Mouse (Mus musculus) hindbrain, embryonic 11.5 days (tissue): ENCODE data around the gene Klk4. TPM values are rescaled to one million over a fixed set of nuclear protein-coding genes. Genes with fewer than 3 reads are reported as not detected.

ENCODE experiments used
- ATAC-seq: fragments of 200-750 bp; cut with Nextera tagmentation; 2 replicates; pipeline ENCODE4 v1.8.0; 2017; ENCODE audit warnings: mild to moderate bottlenecking, moderate TSS enrichment, moderate library complexity; ENCODE audit not compliant: low FRiP score
- DNase-seq: peaks from one replicate; pipeline ENCODE4 v3.0.0-alpha.2; 2015; ENCODE audit warnings: low spot score
- H3K27ac ChIP-seq: fragments of 300-500 bp; sonication (generic); 2 replicates; pipeline ENCODE4 v1.5.1; 2014; ENCODE audit warnings: mild to moderate bottlenecking, low read depth, low read length
- H3K27me3 ChIP-seq: fragments of 300-500 bp; sonication (generic); 2 replicates; pipeline ENCODE4 v1.6.1; 2014; ENCODE audit warnings: mild to moderate bottlenecking, low read length, moderate library complexity, mixed read lengths; ENCODE audit not compliant: control insufficient read depth, insufficient read depth
- H3K36me3 ChIP-seq: fragments of 300-500 bp; sonication (generic); 2 replicates; pipeline ENCODE4 v1.6.1; 2014; ENCODE audit warnings: mild to moderate bottlenecking, low read length, moderate library complexity, mixed read lengths; ENCODE audit not compliant: control insufficient read depth, insufficient read depth
- H3K4me1 ChIP-seq: fragments of 300-500 bp; sonication (generic); replicated peaks from 2 replicates; pipeline ENCODE4 v1.6.1; 2014; ENCODE audit warnings: low read length, mixed read lengths; ENCODE audit not compliant: control insufficient read depth, insufficient read depth
- H3K4me2 ChIP-seq: fragments of 300-500 bp; sonication (generic); replicated peaks from 2 replicates; pipeline ENCODE4 v1.6.1; 2014; ENCODE audit warnings: mild to moderate bottlenecking, low read depth, low read length
- H3K4me3 ChIP-seq: fragments of 300-500 bp; sonication (generic); 2 replicates; pipeline ENCODE4 v1.5.1; 2014; ENCODE audit warnings: low read depth, low read length
- H3K9ac ChIP-seq: fragments of 300-500 bp; sonication (generic); 2 replicates; pipeline ENCODE4 v1.6.1; 2014; ENCODE audit warnings: low read depth, low read length
- H3K9me3 ChIP-seq: fragments of 300-500 bp; sonication (generic); 2 replicates; pipeline ENCODE4 v1.6.1; 2016; ENCODE audit warnings: low read length; ENCODE audit not compliant: control insufficient read depth
- WGBS: fragments of 180-500 bp; shearing (Covaris S2); extraction: QIAGEN DNeasy Blood & Tissue Kit; methylation state at CpG from one replicate; pipeline ENCODE4 v1.1.7; 2014; 5-methylcytosine and 5-hydroxymethylcytosine counted together
- polyA plus RNA-seq: library from polyadenylated mRNA; unstranded; fragments of >200 nt; fragmentation: Nextera tagmentation; extraction: Ambion mirVana; gene quantifications from 2 replicates; pipeline ENCODE4 v1.2.1, GENCODE M21; 2014

Gene Klk4
- polyA plus RNA-seq, 1 experiment from 2014 or later, result not detected

GRCm38 (mm10) chr7:43925985-43926384 is 45.0 kb downstream of the Klk4 start:
- Histone ChIP-seq H3K27me3 (no peaks in the 10 kb centered on the region), H3K9me3 (no peaks in the 10 kb centered on the region), H3K4me2 (no peak overlapping the region), H3K27ac (no peak overlapping the region), H3K4me3 (no peak overlapping the region), H3K9ac (no peak overlapping the region), H3K36me3 (no peaks in the 10 kb centered on the region), H3K4me1 (no peaks in the 10 kb centered on the region)
- peak; percentile 42 for DNase-seq
- no peak for ATAC-seq
- 69% methylated on average over 5 of the region's 5 CpGs for WGBS

GRCm38 (mm10) chr7:43928521-43928920 is 47.6 kb downstream of the Klk4 start:
- no peaks in the 10 kb centered on the region for H3K4me1 ChIP-seq
- H3K27me3 ChIP-seq, result no peaks in the 10 kb centered on the region
- DNase-seq (peak; percentile 32), ATAC-seq (no peak)
- no peaks in the 10 kb centered on the region for H3K36me3 ChIP-seq
- no peak overlapping the region for H3K27ac ChIP-seq
- H3K4me2 ChIP-seq, result no peak overlapping the region
- no peak overlapping the region for H3K4me3 ChIP-seq
- no peaks in the 10 kb centered on the region for H3K9me3 ChIP-seq
- no peak overlapping the region for H3K9ac ChIP-seq
- 43% methylated on average over 4 of the region's 4 CpGs for WGBS

GRCm38 (mm10) chr7:43932337-43932736 is 51.4 kb downstream of the Klk4 start:
- H3K27me3 ChIP-seq, result no peaks in the 10 kb centered on the region
- H3K9ac ChIP-seq, result no peak overlapping the region
- H3K4me3 ChIP-seq, result no peak overlapping the region
- H3K36me3 ChIP-seq, result no peaks in the 10 kb centered on the region
- no peak overlapping the region for H3K27ac ChIP-seq
- ATAC-seq (no peak), DNase-seq (no peak)
- H3K9me3 ChIP-seq, result no peaks in the 10 kb centered on the region
- H3K4me2 ChIP-seq, result no peak overlapping the region
- H3K4me1 ChIP-seq, result no peaks in the 10 kb centered on the region
- 60% methylated on average over 4 of the region's 4 CpGs for WGBS

GRCm38 (mm10) chr7:43933440-43933839 is 52.5 kb downstream of the Klk4 start, which contains the start of gene Klk15:
Klk15 (plus strand) TSS chr7:43933740.
- H3K4me3 ChIP-seq, result no peak within 1 kb of the TSS
- WGBS, result 90% methylated on average over 3 of the region's 3 CpGs
- no peaks in the 10 kb centered on the region for H3K36me3 ChIP-seq
- H3K9me3 ChIP-seq, result no peaks in the 10 kb centered on the region
- no peak for ATAC-seq
- H3K4me2 ChIP-seq, result no peak within 1 kb of the TSS
- no peak within 1 kb of the TSS for H3K27ac ChIP-seq
- H3K4me1 ChIP-seq, result no peaks in the 10 kb centered on the region
- H3K9ac ChIP-seq, result no peak within 1 kb of the TSS
- H3K27me3 ChIP-seq, result no peaks in the 10 kb centered on the region
- no peak for DNase-seq

- H3K27ac ChIP-seq, result no peak overlapping the region
- no peaks in the 10 kb centered on the region for H3K27me3 ChIP-seq
- H3K36me3 ChIP-seq, result no peaks in the 10 kb centered on the region
- no peaks in the 10 kb centered on the region for H3K4me1 ChIP-seq
- 68% methylated on average over 3 of the region's 3 CpGs for WGBS
- no peaks in the 10 kb centered on the region for H3K9me3 ChIP-seq
- no peak overlapping the region for H3K9ac ChIP-seq
- DNase-seq, result no peak
- no peak overlapping the region for H3K4me2 ChIP-seq
- no peak overlapping the region for H3K4me3 ChIP-seq
- no peak for ATAC-seq
Observed at GRCm38 (mm10) chr7:43934747-43935146, 53.8 kb downstream of the Klk4 start.

Other genes starting within 250 kb of the Klk4 start
- not detected in 2 replicates for gene Ceacam18, start 246.5 kb upstream of the Klk4 start, polyA plus RNA-seq
- gene Siglece, start 221.0 kb upstream of the Klk4 start, polyA plus RNA-seq, result 0.42 and 0.46 TPM in 2 replicates
- 9.0 and 9.7 TPM in 2 replicates for gene Ctu1, start 209.1 kb upstream of the Klk4 start, polyA plus RNA-seq
- not detected in 2 replicates for gene Klk14, start 190.7 kb upstream of the Klk4 start, polyA plus RNA-seq
- gene Klk13, start 168.6 kb upstream of the Klk4 start, polyA plus RNA-seq, result 0.13 TPM in 1 of 2 replicates, not detected in the other
- gene Klk12, start 112.3 kb upstream of the Klk4 start, polyA plus RNA-seq, result not detected in 2 replicates
- 0.14 TPM in 1 of 2 replicates, not detected in the other for gene Klk11, start 106.6 kb upstream of the Klk4 start, polyA plus RNA-seq
- gene Klk10, start 100.1 kb upstream of the Klk4 start, polyA plus RNA-seq, result 0.32 and 0.53 TPM in 2 replicates
- gene Klk9, start 89.3 kb upstream of the Klk4 start, polyA plus RNA-seq, result 0.23 TPM in 1 of 2 replicates, not detected in the other
- 10.9 and 11.0 TPM in 2 replicates for gene Klk8, start 83.6 kb upstream of the Klk4 start, polyA plus RNA-seq
- gene Klk7, start 69.9 kb upstream of the Klk4 start, polyA plus RNA-seq, result 0.11 TPM in 1 of 2 replicates, not detected in the other
- not detected in 2 replicates for gene Klk6, start 56.7 kb upstream of the Klk4 start, polyA plus RNA-seq
- 0.31 and 0.39 TPM in 2 replicates for gene Klk5, start 39.2 kb upstream of the Klk4 start, polyA plus RNA-seq
- not detected in 2 replicates for gene Klk15, start 52.6 kb downstream of the Klk4 start, polyA plus RNA-seq
- gene Klk1b8, start 69.5 kb downstream of the Klk4 start, polyA plus RNA-seq, result not detected in 2 replicates
- gene Klk1b1, start 85.6 kb downstream of the Klk4 start, polyA plus RNA-seq, result not detected in 2 replicates
- gene Klk1b9, start 94.9 kb downstream of the Klk4 start, polyA plus RNA-seq, result not detected in 2 replicates
- not detected in 2 replicates for gene Klk1b11, start 114.7 kb downstream of the Klk4 start, polyA plus RNA-seq
- gene Klk1b26, start 131.0 kb downstream of the Klk4 start, polyA plus RNA-seq, result not detected in 2 replicates
- gene Klk1b27, start 171.1 kb downstream of the Klk4 start, polyA plus RNA-seq, result not detected in 2 replicates
- not detected in 2 replicates for gene Klk1b21, start 221.2 kb downstream of the Klk4 start, polyA plus RNA-seq
- gene Klk1b22, start 231.5 kb downstream of the Klk4 start, polyA plus RNA-seq, result not detected in 2 replicates